Mouse (Mus musculus): ENCODE results near the gene Gtf2e1. TPM values are rescaled to one million over a fixed set of nuclear protein-coding genes. Genes with fewer than 3 reads are reported as not detected.

Gene Gtf2e1
- total RNA-seq, 1 experiment, result 54.1 TPM

GRCm38 (mm10) chr16:37562414-37562813 is 22.8 kb upstream of the Gtf2e1 start:
- Histone ChIP-seq H3K36me3 (ENCODE audit: control insufficient read depth, insufficient read depth, low read length, poor library complexity, severe bottlenecking) (no peaks in the 10 kb centered on the region), H3K27ac (ENCODE audit: insufficient read depth, low read depth, low read length, poor library complexity, severe bottlenecking) (no peak overlapping the region), H3K9me3 (ENCODE audit: control insufficient read depth, insufficient read depth, low read depth, low read length) (no peaks in the 10 kb centered on the region), H3K4me3 (ENCODE audit: insufficient read depth in 1 of 2, low read depth in 1 of 2, low read length in 2 of 2, poor library complexity in 1 of 2, severe bottlenecking in 1 of 2) (no peak overlapping the region), H3K4me1 (ENCODE audit: control insufficient read depth in 2 of 2, insufficient read depth in 2 of 2, low read length in 2 of 2, poor library complexity in 1 of 2) (peaks cover 0 to 2% of the 10 kb centered on the region in 2 experiments; a peak in 1 of 4 replicates), H3K9ac (ENCODE audit: insufficient read depth, low read depth, low read length, poor library complexity, severe bottlenecking) (no peak overlapping the region)
- TF ChIP-seq MAFK (IDR thresholded peaks at IDR 0.05; ENCODE audit: insufficient read depth, low read depth, low read length) (no peak), CHD2 (IDR thresholded peaks at IDR 0.05; ENCODE audit: low read depth, low read length) (no peak), HCFC1 (IDR thresholded peaks at IDR 0.05; ENCODE audit: borderline replicate concordance, insufficient read depth, low read length) (no peak), ZC3H11A (IDR thresholded peaks at IDR 0.05; ENCODE audit: borderline replicate concordance, low read depth, low read length) (no peak), ZNF384 (IDR thresholded peaks at IDR 0.05; ENCODE audit: low read depth, low read length) (no peak)
- in situ Hi-C loops (cut with MboI; ENCODE audit: low sequenced_read_pairs in 2 of 2, unreplicated experiment in 2 of 2), result no loop called here
- no peak for DNase-seq (ENCODE audit: low read depth, low spot score)

GRCm38 (mm10) chr16:37552824-37553223 is 13.2 kb upstream of the Gtf2e1 start:
- in situ Hi-C loops (cut with MboI; ENCODE audit: low sequenced_read_pairs in 2 of 2, unreplicated experiment in 2 of 2), result no loop called here
- H3K9ac ChIP-seq (ENCODE audit: insufficient read depth, low read depth, low read length, poor library complexity, severe bottlenecking), result no peak overlapping the region
- DNase-seq (ENCODE audit: low read depth, low spot score), result no peak
- no peaks in the 10 kb centered on the region for H3K4me1 ChIP-seq (ENCODE audit: control insufficient read depth in 2 of 2, insufficient read depth in 2 of 2, low read length in 2 of 2, poor library complexity in 1 of 2)
- H3K36me3 ChIP-seq (ENCODE audit: control insufficient read depth, insufficient read depth, low read length, poor library complexity, severe bottlenecking), result no peaks in the 10 kb centered on the region
- no peak overlapping the region for H3K4me3 ChIP-seq (ENCODE audit: insufficient read depth in 1 of 2, low read depth in 1 of 2, low read length in 2 of 2, poor library complexity in 1 of 2, severe bottlenecking in 1 of 2)
- no peak for TF ChIP-seq ZNF384 (IDR thresholded peaks at IDR 0.05; ENCODE audit: low read depth, low read length)
- TF ChIP-seq ZC3H11A (IDR thresholded peaks at IDR 0.05; ENCODE audit: borderline replicate concordance, low read depth, low read length), result no peak
- no peak for TF ChIP-seq CHD2 (IDR thresholded peaks at IDR 0.05; ENCODE audit: low read depth, low read length)
- TF ChIP-seq MAFK (IDR thresholded peaks at IDR 0.05; ENCODE audit: insufficient read depth, low read depth, low read length), result no peak
- TF ChIP-seq HCFC1 (IDR thresholded peaks at IDR 0.05; ENCODE audit: borderline replicate concordance, insufficient read depth, low read length), result no peak
- no peaks in the 10 kb centered on the region for H3K9me3 ChIP-seq (ENCODE audit: control insufficient read depth, insufficient read depth, low read depth, low read length)
- H3K27ac ChIP-seq (ENCODE audit: insufficient read depth, low read depth, low read length, poor library complexity, severe bottlenecking), result no peak overlapping the region

- no peaks in the 10 kb centered on the region for H3K36me3 ChIP-seq (ENCODE audit: control insufficient read depth, insufficient read depth, low read length, poor library complexity, severe bottlenecking)
- no peak overlapping the region for H3K27ac ChIP-seq (ENCODE audit: insufficient read depth, low read depth, low read length, poor library complexity, severe bottlenecking)
- no peak for TF ChIP-seq MAFK (IDR thresholded peaks at IDR 0.05; ENCODE audit: insufficient read depth, low read depth, low read length)
- no peak for TF ChIP-seq ZNF384 (IDR thresholded peaks at IDR 0.05; ENCODE audit: low read depth, low read length)
- TF ChIP-seq ZC3H11A (IDR thresholded peaks at IDR 0.05; ENCODE audit: borderline replicate concordance, low read depth, low read length), result no peak
- TF ChIP-seq HCFC1 (IDR thresholded peaks at IDR 0.05; ENCODE audit: borderline replicate concordance, insufficient read depth, low read length), result no peak
- TF ChIP-seq CHD2 (IDR thresholded peaks at IDR 0.05; ENCODE audit: low read depth, low read length), result no peak
- H3K4me3 ChIP-seq (ENCODE audit: insufficient read depth in 1 of 2, low read depth in 1 of 2, low read length in 2 of 2, poor library complexity in 1 of 2, severe bottlenecking in 1 of 2), result no peak overlapping the region
- no peaks in the 10 kb centered on the region for H3K9me3 ChIP-seq (ENCODE audit: control insufficient read depth, insufficient read depth, low read depth, low read length)
- H3K9ac ChIP-seq (ENCODE audit: insufficient read depth, low read depth, low read length, poor library complexity, severe bottlenecking), result no peak overlapping the region
- 0 out of 4 replicates have a peak, but pooled peaks cover 0 to under 1% of the 10 kb centered on the region in 2 experiments for H3K4me1 ChIP-seq (ENCODE audit: control insufficient read depth in 2 of 2, insufficient read depth in 2 of 2, low read length in 2 of 2, poor library complexity in 1 of 2)
- DNase-seq (ENCODE audit: low read depth, low spot score), result no peak
- in situ Hi-C loops (cut with MboI; ENCODE audit: low sequenced_read_pairs in 2 of 2, unreplicated experiment in 2 of 2), result no loop called here
These were observed 11.4 kb upstream of the Gtf2e1 start for GRCm38 (mm10) chr16:37550981-37551380.

- Histone ChIP-seq H3K4me3 (ENCODE audit: insufficient read depth in 1 of 2, low read depth in 1 of 2, low read length in 2 of 2, poor library complexity in 1 of 2, severe bottlenecking in 1 of 2) (no peak overlapping the region), H3K27ac (ENCODE audit: insufficient read depth, low read depth, low read length, poor library complexity, severe bottlenecking) (no peak overlapping the region), H3K9ac (ENCODE audit: insufficient read depth, low read depth, low read length, poor library complexity, severe bottlenecking) (no peak overlapping the region), H3K9me3 (ENCODE audit: control insufficient read depth, insufficient read depth, low read depth, low read length) (no peaks in the 10 kb centered on the region), H3K36me3 (ENCODE audit: control insufficient read depth, insufficient read depth, low read length, poor library complexity, severe bottlenecking) (no peaks in the 10 kb centered on the region), H3K4me1 (ENCODE audit: control insufficient read depth in 2 of 2, insufficient read depth in 2 of 2, low read length in 2 of 2, poor library complexity in 1 of 2) (0 out of 4 replicates have a peak, but pooled peaks cover 0 to 2% of the 10 kb centered on the region in 2 experiments)
- no peak for DNase-seq (ENCODE audit: low read depth, low spot score)
- TF ChIP-seq HCFC1 (IDR thresholded peaks at IDR 0.05; ENCODE audit: borderline replicate concordance, insufficient read depth, low read length) (no peak), MAFK (IDR thresholded peaks at IDR 0.05; ENCODE audit: insufficient read depth, low read depth, low read length) (no peak), CHD2 (IDR thresholded peaks at IDR 0.05; ENCODE audit: low read depth, low read length) (no peak), ZNF384 (IDR thresholded peaks at IDR 0.05; ENCODE audit: low read depth, low read length) (no peak), ZC3H11A (IDR thresholded peaks at IDR 0.05; ENCODE audit: borderline replicate concordance, low read depth, low read length) (no peak)
- in situ Hi-C loops (cut with MboI; ENCODE audit: low sequenced_read_pairs in 2 of 2, unreplicated experiment in 2 of 2), result no loop called here
These were observed 10.7 kb upstream of the Gtf2e1 start for GRCm38 (mm10) chr16:37550266-37550665.

Data from ES-E14 (cell line).